Mouse (Mus musculus) adrenal gland, postnatal 10 days (tissue): ENCODE data around the gene Zswim3. TPM values are rescaled to one million over a fixed set of nuclear protein-coding genes. Genes with fewer than 3 reads are reported as not detected.
"Not testable (repeated sequence)": the region's sequence is repeated elsewhere in the genome, so short reads cannot be mapped to it uniquely, and the experiment has no call there.

ENCODE experiments used
- DNase-seq: peaks from one replicate; pipeline ENCODE4 v3.0.0; 2021; ENCODE audit warnings: mixed read lengths
- total RNA-seq, 2 experiments: library from RNA; stranded (reverse); gene quantifications; 2 replicates each; pipeline ENCODE4 v1.2.3; 2021

The Zswim3 gene
- total RNA-seq, 2 experiments from 2014 or later = 4.0 to 4.1 TPM

DNA sequence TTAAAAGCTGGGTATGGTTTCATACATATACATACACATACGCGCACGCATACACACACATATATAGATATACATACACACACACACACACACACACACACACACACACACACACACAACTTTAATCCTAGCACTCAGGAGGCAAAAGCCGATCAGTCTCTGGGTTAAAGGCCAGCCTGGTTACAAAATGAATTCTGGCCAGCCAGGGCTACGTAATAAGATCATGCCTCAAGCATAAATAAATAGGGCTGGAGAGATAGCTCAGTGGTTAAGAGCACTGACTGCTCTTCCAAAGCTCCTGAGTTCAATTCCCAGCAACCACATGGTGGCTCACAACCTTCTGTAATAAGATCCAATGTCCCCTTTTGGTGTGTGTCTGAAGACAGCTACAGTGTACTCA lies 50.7 kb downstream of the Zswim3 start:
- DNase-seq = not testable (repeated sequence)

DNA sequence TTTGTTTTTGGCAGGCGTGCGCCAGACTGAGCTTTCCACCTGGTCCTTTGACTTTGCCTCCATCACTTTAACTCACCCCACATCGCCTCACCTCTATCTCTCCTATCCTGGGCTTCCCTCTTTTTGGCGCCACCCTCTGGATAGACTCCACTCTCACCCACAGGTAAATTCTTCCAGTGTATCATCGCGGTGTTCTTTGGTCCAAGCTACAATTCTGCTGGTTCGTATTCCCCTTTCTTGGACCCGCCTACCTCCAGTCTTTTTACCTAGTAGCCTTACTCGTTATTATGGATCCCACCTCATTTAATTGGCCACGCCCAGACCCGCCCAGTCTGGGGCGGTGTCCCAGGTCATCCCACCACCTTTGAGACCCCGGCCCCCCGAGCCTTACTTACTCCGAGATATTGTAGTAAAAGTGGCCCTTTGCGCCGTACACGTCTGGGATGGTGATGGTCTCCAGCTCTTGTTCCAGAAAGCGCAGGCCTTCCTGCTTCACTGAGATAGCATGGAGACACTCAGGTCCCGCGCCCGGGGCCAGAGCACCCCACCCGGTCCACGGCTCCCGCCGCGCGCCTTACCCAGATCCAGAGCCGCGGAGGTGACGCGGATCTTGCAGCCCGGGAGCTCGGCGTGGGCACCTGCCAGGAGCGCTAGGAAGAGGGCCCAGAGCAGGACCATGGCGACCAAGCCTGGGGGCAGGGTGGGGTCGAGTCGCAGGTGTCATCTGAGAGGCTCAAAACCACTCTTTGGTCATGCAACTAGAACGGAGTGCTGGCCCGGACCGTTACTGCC lies 51.6 kb downstream of the Zswim3 start:
- DNase-seq = peak; percentile 40

DNA sequence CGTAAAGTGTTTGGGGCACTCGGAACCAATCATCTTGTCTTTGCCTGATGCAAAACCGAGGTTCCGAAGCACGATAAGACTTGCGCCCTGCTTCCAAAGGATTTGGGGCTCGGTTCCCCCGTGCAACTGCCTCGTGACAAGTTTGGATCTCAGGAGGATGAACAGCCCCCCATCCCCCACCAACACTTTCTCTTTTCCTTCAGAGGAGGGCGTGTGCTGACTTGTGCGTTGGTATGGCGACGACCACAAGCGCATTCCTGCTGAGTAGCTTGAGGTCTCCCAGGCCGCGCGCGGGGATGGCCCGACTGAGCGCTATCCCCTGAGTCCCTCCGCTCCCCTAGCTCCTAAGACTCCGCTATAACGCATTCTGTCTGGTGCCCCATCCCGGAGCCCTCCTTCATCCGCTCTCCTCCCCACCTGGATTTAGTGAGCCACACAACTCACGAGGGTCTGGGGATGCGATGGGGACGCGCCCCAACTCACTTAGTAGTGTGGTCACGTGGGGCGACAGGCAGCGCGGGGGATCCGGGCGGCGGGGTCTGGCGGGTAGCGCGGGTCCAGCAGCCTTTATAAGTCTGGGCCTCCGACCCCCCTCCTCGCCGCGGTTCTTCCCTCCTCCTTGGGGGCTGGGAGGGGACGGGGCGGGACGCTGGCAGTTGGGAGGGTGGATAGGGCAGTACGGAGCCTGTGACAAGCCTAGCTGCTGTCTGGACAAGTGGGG lies 52.4 kb downstream of the Zswim3 start, which contains the start of gene Pltp:
Gene Pltp (minus strand): TSS at position 611 of the 721 bp plus-strand sequence.
- DNase-seq = peak; percentile 53

DNA sequence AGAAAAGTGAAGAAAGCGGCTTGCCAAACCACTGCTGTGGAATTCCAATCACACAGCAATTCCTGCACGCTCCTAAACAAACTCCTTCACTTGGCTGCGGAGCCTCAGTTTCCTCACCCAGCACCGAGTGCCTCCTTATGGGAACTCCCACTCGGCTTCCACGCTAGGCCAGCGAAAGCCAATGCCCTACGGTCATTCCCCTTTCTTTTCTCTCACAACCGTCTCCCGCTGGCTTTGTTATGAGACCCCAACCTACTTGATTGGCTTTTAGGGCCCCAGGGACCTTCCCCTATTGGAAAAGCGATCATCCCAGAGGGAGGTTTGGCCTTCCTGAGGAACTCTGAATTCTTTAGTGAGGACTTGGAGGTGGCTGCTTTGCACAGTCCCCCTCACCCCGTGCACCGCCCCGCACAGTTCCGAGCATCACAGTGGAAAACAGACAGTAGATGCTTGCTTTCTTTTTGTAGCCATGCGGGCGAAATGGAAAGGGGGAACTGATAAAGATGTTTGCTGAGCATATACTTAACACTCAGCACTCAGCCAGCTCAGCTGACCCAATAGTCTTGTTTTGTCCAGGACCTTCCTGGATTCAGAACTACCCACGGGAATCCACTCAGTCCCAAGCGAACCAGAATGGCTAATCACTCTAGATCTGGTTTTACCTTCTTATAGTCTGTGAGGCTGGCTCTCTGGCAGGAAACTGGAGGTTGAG lies 53.1 kb downstream of the Zswim3 start:
- no peak for DNase-seq

DNA sequence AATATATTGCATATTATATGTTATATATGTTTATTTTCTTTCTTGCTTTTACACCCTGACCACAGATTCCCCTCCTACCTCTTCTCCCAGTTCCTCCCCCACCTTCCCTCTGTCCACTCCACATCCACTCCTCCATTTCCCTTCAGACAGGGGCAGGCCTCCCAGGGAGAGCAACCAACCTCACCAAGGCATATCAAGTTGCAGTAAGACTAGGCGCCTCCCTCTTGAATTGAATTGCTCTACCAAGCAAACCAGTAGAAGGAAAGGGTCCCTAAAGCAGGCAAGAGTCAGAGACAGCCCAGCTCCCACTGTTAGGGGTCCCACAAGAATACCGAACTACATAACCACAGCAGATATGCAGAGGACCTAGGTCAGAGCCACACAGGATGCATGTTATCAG lies 54.3 kb downstream of the Zswim3 start:
- no peak for DNase-seq

DNA sequence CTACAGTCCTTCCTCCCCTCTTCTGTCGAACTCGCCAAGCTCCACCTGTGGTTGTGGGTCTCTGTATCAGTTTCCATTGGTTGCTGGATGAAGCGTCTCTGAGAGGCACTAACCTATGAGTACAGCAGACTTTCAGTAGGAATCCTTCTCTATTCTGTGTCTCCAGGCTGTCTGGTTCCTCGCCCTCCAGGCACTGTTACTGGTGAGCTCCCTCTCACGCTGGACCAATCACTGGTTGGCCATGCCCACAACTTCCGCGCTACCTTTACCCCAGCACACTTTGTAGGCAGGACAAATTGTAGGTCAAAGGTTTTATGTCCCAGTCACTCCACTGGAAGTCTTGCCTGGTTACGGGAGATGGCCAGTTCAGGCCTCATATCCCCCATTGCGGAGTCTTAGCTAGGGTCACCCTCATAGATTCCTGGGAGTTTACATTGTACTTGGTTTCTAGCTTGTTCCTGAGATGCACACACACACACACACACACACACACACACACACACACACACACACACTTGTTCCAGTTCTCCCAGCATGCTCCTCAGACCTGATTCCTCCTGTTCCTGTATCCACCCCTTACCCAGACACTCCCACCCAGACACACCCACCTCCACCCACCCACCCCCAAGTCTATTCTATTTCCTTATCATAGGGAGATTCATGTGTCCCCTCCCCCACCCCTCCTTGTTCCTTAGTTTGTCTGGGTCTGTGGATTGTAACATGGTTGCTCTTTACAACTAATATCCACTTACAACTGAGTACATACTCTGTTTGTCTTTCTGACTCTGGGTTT lies 54.9 kb downstream of the Zswim3 start:
- DNase-seq = peak; percentile 56

DNA sequence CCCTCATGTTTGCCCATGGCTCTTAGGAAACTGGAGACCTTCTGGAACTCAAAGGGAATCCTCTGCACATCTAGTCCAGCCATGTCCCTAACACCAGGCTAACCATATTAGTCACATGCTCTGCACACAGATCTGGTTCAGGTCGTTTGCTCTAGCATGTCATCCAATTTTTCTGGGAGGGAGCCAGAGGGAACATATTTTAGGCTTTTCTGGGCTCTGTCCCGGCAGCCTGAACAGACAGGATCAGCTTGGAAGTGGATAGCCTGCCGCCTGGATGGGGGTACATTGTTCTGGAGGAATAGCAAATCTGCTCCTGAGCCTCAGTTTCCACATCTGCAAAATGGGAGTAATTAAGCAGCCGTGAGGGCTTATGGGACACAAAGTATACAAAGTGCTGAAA lies 56.2 kb downstream of the Zswim3 start:
- DNase-seq = no peak

DNA sequence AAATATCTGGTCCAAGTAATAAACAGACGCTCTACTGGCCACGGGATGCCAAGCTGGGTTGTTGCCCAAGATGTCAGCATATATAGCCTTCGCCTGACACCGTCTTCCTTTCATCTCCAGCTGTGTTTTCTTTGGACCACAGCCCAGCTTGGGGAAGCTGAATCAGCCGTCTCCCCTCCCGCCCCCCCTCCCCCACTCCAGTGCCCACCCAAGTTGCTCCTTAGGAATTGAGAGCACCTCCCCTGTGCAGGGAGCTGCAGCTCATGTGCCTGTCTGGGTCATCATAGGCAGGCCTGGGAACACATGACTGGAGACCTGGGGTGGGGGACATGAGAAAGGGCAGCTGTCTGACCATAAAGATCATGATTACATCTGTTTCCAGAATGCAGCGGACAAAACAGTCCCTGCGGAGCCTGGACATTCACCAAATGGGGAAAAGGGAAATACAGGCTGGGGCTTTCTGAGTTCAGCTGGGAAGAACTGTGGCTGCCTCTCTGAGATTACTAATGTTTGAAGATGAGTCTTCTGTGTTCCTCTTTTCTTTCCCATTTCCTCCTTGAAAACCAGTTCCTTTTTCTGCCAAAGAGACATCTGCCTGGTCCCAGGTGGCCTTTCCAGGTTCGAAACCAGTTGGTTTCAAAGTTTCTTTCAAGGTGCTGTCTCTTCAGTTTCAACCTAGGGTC lies 57.4 kb downstream of the Zswim3 start:
- DNase-seq = peak; percentile 86

DNA sequence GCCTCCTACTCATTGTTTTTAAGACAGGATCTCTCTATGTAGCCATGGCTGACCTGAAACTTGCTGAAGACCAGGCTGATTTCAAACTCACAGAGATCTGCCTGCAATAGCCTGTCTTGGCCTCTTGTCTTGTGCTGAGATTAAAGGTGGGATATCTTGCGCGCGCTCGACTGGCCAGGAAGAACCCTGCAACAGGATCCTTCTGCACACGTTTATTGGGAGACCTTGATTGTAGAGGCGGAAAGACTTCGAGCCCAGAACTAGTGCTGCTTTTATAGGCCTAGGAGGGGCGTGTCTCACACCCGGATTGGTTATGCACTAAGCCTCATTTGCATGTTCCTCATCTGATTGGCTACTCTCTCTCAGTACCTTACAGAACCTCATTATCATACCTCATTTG lies 58.5 kb downstream of the Zswim3 start:
- not testable (repeated sequence) for DNase-seq

DNA sequence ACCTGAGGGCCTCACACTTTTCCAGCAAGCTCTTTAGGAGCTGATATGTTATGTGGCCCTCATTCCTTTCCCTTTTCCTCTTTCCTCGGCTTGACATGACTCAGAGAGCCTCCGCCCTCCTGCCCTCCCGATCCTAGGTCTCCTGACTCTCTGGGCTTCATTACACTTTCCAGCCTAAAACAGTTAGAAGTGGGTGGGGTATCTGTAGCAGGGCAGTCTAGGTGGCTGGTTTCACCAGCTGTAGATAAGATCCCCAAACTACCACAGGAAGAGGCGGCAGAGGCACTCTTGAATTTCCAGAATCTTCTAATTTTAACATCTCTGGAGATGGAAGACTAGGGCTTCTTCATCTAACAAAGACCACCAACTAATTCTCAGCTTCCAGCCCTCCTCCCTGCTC lies 59.7 kb downstream of the Zswim3 start:
- no peak for DNase-seq

DNA sequence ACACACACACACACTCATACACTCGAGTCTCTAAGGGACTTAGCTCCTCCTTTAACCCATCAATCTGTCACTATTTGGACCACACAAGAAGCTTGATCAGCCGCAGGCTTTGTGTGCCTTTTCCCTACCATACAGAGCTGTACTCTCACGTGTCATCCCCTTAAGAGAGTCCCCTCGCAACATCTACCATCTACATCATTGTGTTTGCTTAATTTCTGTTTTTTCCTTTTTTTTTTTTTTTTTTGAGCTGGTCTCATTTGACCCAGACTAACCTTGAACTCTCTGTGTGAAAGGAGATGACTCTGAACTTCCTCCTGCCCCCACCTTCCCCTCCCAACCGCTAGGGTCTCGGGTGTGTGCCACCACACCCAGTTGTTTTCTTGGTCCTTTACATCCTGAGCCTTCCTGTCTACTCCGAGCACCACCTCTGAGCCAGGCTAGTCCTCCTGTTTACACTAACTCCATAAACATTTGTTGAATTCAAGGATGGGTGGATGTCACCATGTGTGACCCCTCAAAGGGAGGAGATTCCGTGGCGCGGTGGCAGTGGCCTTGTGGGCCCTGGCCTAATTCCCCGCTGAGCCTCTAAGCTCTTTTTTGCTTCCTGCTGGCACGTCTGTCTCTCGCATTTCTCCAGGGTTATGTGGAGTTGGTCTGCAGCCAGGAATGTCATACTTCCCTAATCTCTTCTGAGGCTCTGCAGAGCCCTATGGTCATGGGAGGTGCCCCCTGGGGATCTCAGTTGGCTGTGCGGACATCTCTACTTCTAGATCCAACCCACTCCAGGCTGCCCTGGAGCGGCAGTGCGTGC lies 62.0 kb downstream of the Zswim3 start:
- DNase-seq = peak; percentile 87

DNA sequence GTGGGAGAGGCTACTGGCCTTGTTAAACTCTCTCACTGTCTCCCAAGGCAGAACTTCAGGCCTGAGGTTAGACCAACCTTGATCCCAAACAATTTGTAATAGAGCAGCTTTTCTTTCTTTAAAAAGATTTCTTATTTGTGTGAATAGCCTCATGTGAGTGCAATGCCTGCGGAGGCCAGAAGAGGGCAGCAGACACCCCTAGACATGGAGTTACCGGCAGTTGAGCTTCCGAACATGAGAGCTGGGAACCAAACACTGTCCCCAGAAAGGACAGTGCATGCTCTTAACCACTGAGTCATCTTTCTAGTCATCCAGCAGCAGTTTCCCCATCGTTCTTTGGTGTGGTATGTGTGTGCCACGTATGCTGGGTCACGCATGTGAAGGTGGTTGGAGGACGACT lies 62.7 kb downstream of the Zswim3 start:
- no peak for DNase-seq

DNA sequence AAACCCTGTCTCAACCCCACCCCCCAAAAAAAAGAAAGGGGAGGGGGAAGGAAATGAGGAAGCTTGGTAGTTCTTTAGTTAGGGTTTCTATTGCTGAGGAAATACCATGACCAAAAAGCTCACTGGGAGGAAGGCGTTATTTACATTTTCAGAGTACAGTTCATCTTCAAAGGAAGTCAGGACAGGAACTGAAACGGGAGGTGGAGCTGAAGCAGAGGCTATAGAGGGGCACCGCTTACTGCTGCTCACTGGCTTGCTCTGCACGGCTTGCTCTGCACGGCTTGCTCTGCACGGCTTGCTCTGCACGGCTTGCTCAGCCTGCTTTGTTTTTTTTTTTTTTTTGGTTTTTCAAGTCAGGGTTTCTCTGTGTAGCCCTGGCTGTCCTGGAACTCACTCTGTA lies 63.6 kb downstream of the Zswim3 start:
- DNase-seq = no peak

Other genes starting within 250 kb of the Zswim3 start
- 1 to 10 TPM; 1.9 to 2.9 TPM for gene Wfdc2, start 242.7 kb upstream of the Zswim3 start, total RNA-seq
- gene Spint3, start 231.6 kb upstream of the Zswim3 start, total RNA-seq = not detected
- 1 to 10 TPM in 1 of 2 experiments, under 1 TPM in 1; 0.51 to 1.0 TPM for gene Wfdc6a, start 219.7 kb upstream of the Zswim3 start, total RNA-seq
- not detected for gene Eppin, start 211.5 kb upstream of the Zswim3 start, total RNA-seq
- not detected for gene Wfdc6b, start 191.6 kb upstream of the Zswim3 start, total RNA-seq
- gene Wfdc8, start 191.5 kb upstream of the Zswim3 start, total RNA-seq = under 1 TPM in 1 of 2 experiments, not detected in 1; 0.09 TPM
- not detected for gene Wfdc16, start 166.3 kb upstream of the Zswim3 start, total RNA-seq
- gene Wfdc10, start 149.1 kb upstream of the Zswim3 start, total RNA-seq = not detected
- gene Wfdc9, start 148.5 kb upstream of the Zswim3 start, total RNA-seq = not detected
- not detected for gene Wfdc11, start 131.0 kb upstream of the Zswim3 start, total RNA-seq
- not detected for gene Wfdc13, start 120.0 kb upstream of the Zswim3 start, total RNA-seq
- gene Spint4, start 106.6 kb upstream of the Zswim3 start, total RNA-seq = not detected
- not detected for gene Spint5, start 89.8 kb upstream of the Zswim3 start, total RNA-seq
- under 1 TPM; 0.54 to 0.70 TPM for gene Wfdc3, start 59.2 kb upstream of the Zswim3 start, total RNA-seq
- 10 to 100 TPM; 39.1 to 42.1 TPM for gene Dnttip1, start 59.1 kb upstream of the Zswim3 start, total RNA-seq
- 10 to 100 TPM; 28.1 to 33.7 TPM for gene Ube2c, start 35.2 kb upstream of the Zswim3 start, total RNA-seq
- 100 to 1,000 TPM; 221 to 908 TPM for gene Tnnc2, start 25.1 kb upstream of the Zswim3 start, total RNA-seq
- gene Snx21, start 19.3 kb upstream of the Zswim3 start, total RNA-seq = 10 to 100 TPM; 36.9 to 39.0 TPM
- 10 to 100 TPM; 28.6 to 33.9 TPM for gene Acot8, start 216 bp upstream of the Zswim3 start, total RNA-seq
- gene Zswim1, start 17.6 kb downstream of the Zswim3 start, total RNA-seq = 1 to 10 TPM; 6.9 to 8.5 TPM
- not detected for gene Spata25, start 23.4 kb downstream of the Zswim3 start, total RNA-seq
- gene Ctsa, start 27.8 kb downstream of the Zswim3 start, total RNA-seq = 100 to 1,000 TPM; 100 to 103 TPM
- 1 to 10 TPM; 3.4 to 8.0 TPM for gene Neurl2, start 28.4 kb downstream of the Zswim3 start, total RNA-seq
- 10 to 100 TPM; 31.5 to 36.6 TPM for gene Pltp, start 52.6 kb downstream of the Zswim3 start, total RNA-seq
- 10 to 100 TPM; 47.1 to 55.0 TPM for gene Pcif1, start 74.2 kb downstream of the Zswim3 start, total RNA-seq
- gene Zfp335, start 106.7 kb downstream of the Zswim3 start, total RNA-seq = 10 to 100 TPM; 13.4 to 16.2 TPM
- gene Mmp9, start 135.7 kb downstream of the Zswim3 start, total RNA-seq = 10 to 100 TPM in 1 of 2 experiments, 1 to 10 TPM in 1; 2.6 to 24.5 TPM
- 1 to 10 TPM; 4.5 to 7.7 TPM for gene Slc12a5, start 155.7 kb downstream of the Zswim3 start, total RNA-seq
- gene Ncoa5, start 229.8 kb downstream of the Zswim3 start, total RNA-seq = 10 to 100 TPM; 29.3 to 35.9 TPM